Mouse (Mus musculus) ES-Bruce4 (cell line): ENCODE results near the gene Dab2ip.

Experiments used
- CTCF ChIP-seq: IDR thresholded peaks from one replicate; pipeline ENCODE4 v1.8.1; 2011; ENCODE audit warnings: low read depth, low read length
- POLR2A ChIP-seq: IDR thresholded peaks from one replicate; pipeline ENCODE4 v1.8.1; 2011; ENCODE audit warnings: low read length; ENCODE audit not compliant: insufficient read depth

- TF ChIP-seq CTCF, result no peak
- TF ChIP-seq POLR2A, result no peak
Observed at GRCm38 (mm10) chr2:35624380-35625006, 66.4 kb downstream of the Dab2ip start.
